Mouse (Mus musculus) liver, embryonic 13.5 days (tissue): ENCODE measurements at regions not wholly inside any gene's neighbourhood (a gene's known extent, or its start where the extent isn't known, plus 50 kb on each side); places are given as distances from the start of the nearest gene placed in this dataset.

Experiments used
- ATAC-seq: fragments of 200-750 bp; cut with Nextera tagmentation; 2 replicates; pipeline ENCODE4 v1.8.0; 2017; ENCODE audit warnings: low read depth, mild to moderate bottlenecking, moderate number of reproducible peaks, moderate library complexity
- DNase-seq: peaks from one replicate; pipeline ENCODE4 v3.0.0; 2022
- H3K27ac ChIP-seq: fragments of 300-500 bp; sonication (generic); 2 replicates; pipeline ENCODE4 v1.5.1; 2015; ENCODE audit warnings: moderate library complexity, mild to moderate bottlenecking, inconsistent platforms
- H3K27me3 ChIP-seq: fragments of 300-500 bp; sonication (generic); 2 replicates; pipeline ENCODE4 v1.6.1; 2015; ENCODE audit warnings: mild to moderate bottlenecking, inconsistent platforms
- H3K36me3 ChIP-seq: fragments of 300-500 bp; sonication (generic); 2 replicates; pipeline ENCODE4 v1.6.1; 2015; ENCODE audit warnings: mild to moderate bottlenecking, inconsistent platforms
- H3K4me1 ChIP-seq: fragments of 300-500 bp; sonication (generic); replicated peaks from 2 replicates; pipeline ENCODE4 v1.6.1; 2015; ENCODE audit warnings: inconsistent platforms
- H3K4me2 ChIP-seq: fragments of 300-500 bp; sonication (generic); 2 replicates; pipeline ENCODE4 v1.6.1; 2015; ENCODE audit warnings: inconsistent platforms, mild to moderate bottlenecking, moderate library complexity
- H3K4me3 ChIP-seq: fragments of 300-500 bp; sonication (generic); replicated peaks from 2 replicates; pipeline ENCODE4 v1.5.1; 2015; ENCODE audit warnings: mild to moderate bottlenecking, inconsistent platforms
- H3K9ac ChIP-seq: fragments of 300-500 bp; sonication (generic); 2 replicates; pipeline ENCODE4 v1.6.1; 2015; ENCODE audit warnings: mild to moderate bottlenecking, inconsistent platforms
- H3K9me3 ChIP-seq: fragments of 300-500 bp; sonication (generic); replicated peaks from 2 replicates; pipeline ENCODE4 v1.6.1; 2016; ENCODE audit warnings: inconsistent platforms
- WGBS: fragments of 180-500 bp; shearing (Covaris S2); methylation state at CpG from one replicate; pipeline ENCODE4 v1.1.7; 2015; ENCODE audit not compliant: insufficient replicate concordance; 5-methylcytosine and 5-hydroxymethylcytosine counted together

- Histone ChIP-seq H3K4me2 (peak overlapping the region; percentile 28), H3K4me3 (no peak overlapping the region), H3K27me3 (peaks cover 3% of the 10 kb centered on the region; the same call in 1 of the 2 replicates), H3K36me3 (no peaks in the 10 kb centered on the region), H3K9me3 (no peaks in the 10 kb centered on the region), H3K4me1 (peaks cover 37% of the 10 kb centered on the region), H3K9ac (no peak overlapping the region), H3K27ac (no peak overlapping the region)
- no peak for ATAC-seq
- DNase-seq: no peak
- 46% methylated on average over 7 of the region's 7 CpGs for WGBS
Measured at GRCm38 (mm10) chr11:57583636-57584277, 61.5 kb upstream of the Galnt10 start.

GRCm38 (mm10) chr11:57585646-57586045 is 59.6 kb upstream of the Galnt10 start:
- Histone ChIP-seq H3K9ac (no peak overlapping the region), H3K9me3 (no peaks in the 10 kb centered on the region), H3K4me3 (no peak overlapping the region), H3K4me2 (no peak overlapping the region), H3K27me3 (peaks cover 4% of the 10 kb centered on the region; the same call in 1 of the 2 replicates), H3K36me3 (no peaks in the 10 kb centered on the region), H3K27ac (no peak overlapping the region), H3K4me1 (peaks cover 37% of the 10 kb centered on the region)
- ATAC-seq (peak; percentile 83), DNase-seq (peak; percentile 71)
- 43% methylated on average over 3 of the region's 3 CpGs for WGBS

GRCm38 (mm10) chr11:57592228-57592748 is 53.0 kb upstream of the Galnt10 start:
- no peaks in the 10 kb centered on the region for H3K36me3 ChIP-seq
- DNase-seq: no peak
- no peak overlapping the region for H3K4me3 ChIP-seq

More at GRCm38 (mm10) chr11:57592228-57592748, 53.0 kb upstream of the Galnt10 start:
- WGBS: 71% methylated on average over 7 of the region's 7 CpGs
- H3K27me3 ChIP-seq: peaks cover 14% of the 10 kb centered on the region
- ATAC-seq: no peak
- no peak overlapping the region for H3K4me2 ChIP-seq
- H3K9me3 ChIP-seq: no peaks in the 10 kb centered on the region
- H3K27ac ChIP-seq: no peak overlapping the region
- H3K4me1 ChIP-seq: 0 out of 2 replicates have a peak, but pooled peaks cover 5% of the 10 kb centered on the region
- H3K9ac ChIP-seq: no peak overlapping the region
